Mouse (Mus musculus) heart, embryonic 10.5 days (tissue): ENCODE measurements at regions not wholly inside any gene's neighbourhood (a gene's known extent, or its start where the extent isn't known, plus 50 kb on each side); places are given as distances from the start of the nearest gene placed in this dataset.

Experiments
- DNase-seq: peaks from one replicate; pipeline ENCODE4 v3.0.0-alpha.2; 2017; ENCODE audit warnings: low spot score
- H3K27ac ChIP-seq: fragments of 300-500 bp; sonication (generic); 2 replicates; pipeline ENCODE4 v1.5.1; 2016; ENCODE audit warnings: mild to moderate bottlenecking
- H3K27me3 ChIP-seq: fragments of 300-500 bp; sonication (generic); 2 replicates; pipeline ENCODE4 v1.6.1; 2016; ENCODE audit warnings: mild to moderate bottlenecking; ENCODE audit not compliant: poor library complexity, insufficient read depth, severe bottlenecking
- H3K36me3 ChIP-seq: fragments of 300-500 bp; sonication (generic); 2 replicates; pipeline ENCODE4 v1.6.1; 2016; ENCODE audit warnings: mild to moderate bottlenecking, moderate library complexity
- H3K4me1 ChIP-seq: fragments of 300-500 bp; sonication (generic); 2 replicates; pipeline ENCODE4 v1.6.1; 2016; ENCODE audit warnings: mild to moderate bottlenecking
- H3K4me3 ChIP-seq: fragments of 300-500 bp; sonication (generic); 2 replicates; pipeline ENCODE4 v1.5.1; 2016; ENCODE audit warnings: mild to moderate bottlenecking, moderate library complexity
- H3K9me3 ChIP-seq: fragments of 300-500 bp; sonication (generic); 2 replicates; pipeline ENCODE4 v1.6.1; 2016; ENCODE audit warnings: mild to moderate bottlenecking, moderate library complexity
- WGBS: fragments of 180-500 bp; shearing (Covaris S2); methylation state at CpG from one replicate; pipeline ENCODE4 v1.1.7; 2016; 5-methylcytosine and 5-hydroxymethylcytosine counted together

DNA sequence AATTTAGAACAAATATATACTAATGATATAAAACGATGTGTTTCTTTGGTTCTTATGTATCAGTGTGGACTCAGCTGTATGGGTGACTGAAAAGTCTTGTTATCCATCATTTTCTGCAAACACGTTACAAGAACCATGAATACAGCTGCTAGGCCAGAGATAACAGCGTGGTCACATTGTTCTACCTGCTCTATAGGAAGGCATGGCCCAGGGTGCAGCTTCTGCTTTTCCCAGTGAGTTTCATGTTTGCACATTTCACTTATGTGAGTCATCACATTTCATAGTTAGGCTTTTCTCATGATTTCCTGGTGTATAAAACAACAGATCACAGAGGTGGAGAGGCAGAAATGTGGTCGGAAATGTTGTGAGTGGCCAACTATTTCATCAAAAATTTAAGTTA lies 306.8 kb downstream of the Otol1 start:
- no peaks in the 10 kb centered on the region for H3K36me3 ChIP-seq
- DNase-seq = no peak
- H3K27me3 ChIP-seq = no peaks in the 10 kb centered on the region
- 76% methylated on average over 4 of the region's 4 CpGs for WGBS
- no peaks in the 10 kb centered on the region for H3K4me1 ChIP-seq
- H3K27ac ChIP-seq = no peak overlapping the region
- H3K4me3 ChIP-seq = no peak overlapping the region
- no peaks in the 10 kb centered on the region for H3K9me3 ChIP-seq

DNA sequence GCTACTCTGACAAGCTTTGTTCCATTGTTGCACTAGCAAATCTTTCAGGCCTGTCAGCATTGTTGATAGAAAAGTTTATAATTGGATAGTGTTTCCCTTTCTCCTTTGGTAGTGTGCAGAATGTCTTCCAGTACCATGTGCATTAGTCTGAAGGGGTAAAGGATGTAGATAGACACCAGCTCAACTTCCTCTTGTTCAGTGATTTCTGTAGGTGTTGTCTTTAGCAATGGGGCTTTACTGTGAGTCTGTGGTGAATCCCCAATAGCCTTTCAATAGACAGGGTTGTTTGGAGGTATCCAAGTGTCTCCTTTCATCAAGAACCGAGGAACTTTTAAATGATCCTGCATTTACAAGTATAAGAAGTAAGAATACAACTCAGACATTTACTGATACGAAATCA lies 311.0 kb downstream of the Otol1 start:
- Histone ChIP-seq H3K4me3 (no peak overlapping the region), H3K27ac (no peak overlapping the region), H3K4me1 (no peaks in the 10 kb centered on the region), H3K36me3 (no peaks in the 10 kb centered on the region), H3K9me3 (no peaks in the 10 kb centered on the region), H3K27me3 (no peaks in the 10 kb centered on the region)
- 81% methylated on average over 2 of the region's 2 CpGs for WGBS
- DNase-seq = no peak

DNA sequence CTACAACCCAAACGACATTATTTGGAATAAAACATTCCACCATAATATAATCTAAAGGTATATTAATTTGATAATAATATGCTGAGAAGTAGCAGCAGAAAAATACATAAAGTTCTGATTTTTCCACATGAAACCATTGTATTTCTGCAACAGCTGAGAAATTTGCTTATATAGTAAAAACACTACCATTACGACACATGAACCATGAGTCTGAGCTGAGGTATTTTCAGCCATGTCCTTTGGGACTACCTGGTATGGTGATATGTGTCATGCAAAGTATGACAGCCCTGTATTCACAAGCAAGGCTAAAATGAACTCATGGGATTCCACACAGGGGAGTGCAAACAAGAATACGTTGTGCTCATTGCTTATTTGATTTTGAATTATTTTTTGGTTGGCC lies 311.7 kb downstream of the Otol1 start:
- H3K9me3 ChIP-seq = no peaks in the 10 kb centered on the region
- no peak overlapping the region for H3K4me3 ChIP-seq
- H3K27me3 ChIP-seq = no peaks in the 10 kb centered on the region
- no peaks in the 10 kb centered on the region for H3K36me3 ChIP-seq
- no peak for DNase-seq
- H3K4me1 ChIP-seq = no peaks in the 10 kb centered on the region
- no peak overlapping the region for H3K27ac ChIP-seq
- WGBS = 74% methylated on average over 3 of the region's 3 CpGs

DNA sequence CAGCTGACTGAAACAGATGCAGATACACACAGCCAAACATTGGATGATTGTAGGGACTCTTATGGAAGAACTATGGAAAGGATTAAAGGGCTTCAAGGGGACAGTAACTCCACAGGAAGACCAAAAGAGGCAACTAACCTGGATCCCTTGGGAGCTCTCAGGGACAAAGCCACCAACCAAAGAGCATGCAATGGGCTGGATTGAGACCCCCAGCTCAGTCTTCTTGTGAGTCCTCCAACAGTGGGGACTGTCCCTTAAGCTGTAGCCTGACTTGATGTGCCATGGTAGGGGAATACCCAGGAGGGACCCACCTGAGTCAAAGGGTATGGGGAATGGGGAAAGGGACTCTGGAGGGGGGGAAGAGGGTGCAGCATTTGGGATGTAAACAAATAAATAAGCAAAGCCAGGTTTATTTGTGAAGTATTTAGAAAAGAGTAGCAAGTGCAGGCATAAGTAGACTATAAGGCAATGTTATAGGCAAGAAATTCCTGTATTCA lies 313.8 kb downstream of the Otol1 start:
- DNase-seq = no peak
- Histone ChIP-seq H3K36me3 (no peaks in the 10 kb centered on the region), H3K4me1 (no peaks in the 10 kb centered on the region), H3K9me3 (no peaks in the 10 kb centered on the region), H3K4me3 (no peak overlapping the region), H3K27me3 (no peaks in the 10 kb centered on the region), H3K27ac (no peak overlapping the region)

DNA sequence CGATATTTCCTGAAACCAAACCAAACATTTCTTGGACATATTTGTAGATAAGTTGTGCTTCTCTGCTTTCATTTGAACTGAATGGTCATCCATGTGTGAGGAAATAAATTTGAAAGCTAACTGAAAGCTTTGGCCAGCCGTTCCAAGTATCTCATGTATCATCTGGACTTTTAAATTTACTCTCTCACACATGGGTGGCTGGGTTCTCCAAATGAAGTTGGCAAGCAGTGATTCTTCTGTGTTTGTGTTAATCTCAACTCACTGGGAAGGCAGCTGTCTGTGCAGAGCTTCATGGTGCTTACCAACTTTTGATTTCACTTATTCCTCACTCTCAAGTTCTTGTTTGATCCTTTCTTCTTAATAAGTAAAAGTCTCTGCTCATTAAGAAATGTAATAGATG lies 317.3 kb downstream of the Otol1 start:
- DNase-seq = no peak
- 82% methylated on average over 2 of the region's 2 CpGs for WGBS
- no peaks in the 10 kb centered on the region for H3K9me3 ChIP-seq

More for the DNA sequence above, 317.3 kb downstream of the Otol1 start:
- no peaks in the 10 kb centered on the region for H3K36me3 ChIP-seq
- H3K4me3 ChIP-seq = no peak overlapping the region
- no peaks in the 10 kb centered on the region for H3K27me3 ChIP-seq
- no peaks in the 10 kb centered on the region for H3K4me1 ChIP-seq
- H3K27ac ChIP-seq = no peak overlapping the region
